Mouse (Mus musculus): Measurements from ENCODE around the gene Rnf11. TPM values are rescaled to one million over a fixed set of nuclear protein-coding genes. Genes with fewer than 3 reads are reported as not detected.

Gene Rnf11
- total and polyA plus RNA-seq, 2 experiments = 33.5 to 42.6 TPM

GRCm38 (mm10) chr4:109488812-109489211, 4.3 kb upstream of the Rnf11 start:
- 85% methylated on average over 1 of the region's 1 CpGs for WGBS
- TF ChIP-seq POLR2A (IDR thresholded peaks at IDR 0.05; ENCODE audit: extremely low read depth, insufficient read depth, low read length) (no peak), CTCF (IDR thresholded peaks at IDR 0.05; ENCODE audit: low read depth, low read length) (no peak)
- no peak overlapping the region for H3K27ac ChIP-seq (replicated peaks; ENCODE audit: insufficient read depth, low read depth, low read length)
- H3K4me3 ChIP-seq (ENCODE audit: insufficient read depth, low read depth, low read length) = no peak overlapping the region
- H3K36me3 ChIP-seq (ENCODE audit: control insufficient read depth, insufficient read depth, low read length) = no peaks in the 10 kb centered on the region
- no peak overlapping the region for H3K9ac ChIP-seq (ENCODE audit: low read depth, low read length)
- no peaks in the 10 kb centered on the region for H3K79me2 ChIP-seq (ENCODE audit: control insufficient read depth, insufficient read depth, low read length)
- H3K27me3 ChIP-seq (ENCODE audit: control insufficient read depth, insufficient read depth, low read length) = no peaks in the 10 kb centered on the region
- no peaks in the 10 kb centered on the region; the same call in 1 of the 2 replicates for H3K4me1 ChIP-seq (ENCODE audit: control insufficient read depth, insufficient read depth, low read length)
- no peak for DNase-seq (ENCODE audit: extremely low read depth, low read depth, low spot score)

- no peaks in the 10 kb centered on the region; the same call in 1 of the 2 replicates for H3K4me1 ChIP-seq (ENCODE audit: control insufficient read depth, insufficient read depth, low read length)
- H3K36me3 ChIP-seq (ENCODE audit: control insufficient read depth, insufficient read depth, low read length) = no peaks in the 10 kb centered on the region
- H3K27ac ChIP-seq (replicated peaks; ENCODE audit: insufficient read depth, low read depth, low read length) = no peak overlapping the region
- no peak overlapping the region for H3K9ac ChIP-seq (ENCODE audit: low read depth, low read length)
- DNase-seq (ENCODE audit: extremely low read depth, low read depth, low spot score) = peak; percentile 46
- TF ChIP-seq CTCF (IDR thresholded peaks at IDR 0.05; ENCODE audit: low read depth, low read length) = no peak
- no peak for TF ChIP-seq POLR2A (IDR thresholded peaks at IDR 0.05; ENCODE audit: extremely low read depth, insufficient read depth, low read length)
- WGBS = 29% methylated on average over 1 of the region's 1 CpGs
- H3K27me3 ChIP-seq (ENCODE audit: control insufficient read depth, insufficient read depth, low read length) = no peaks in the 10 kb centered on the region
- H3K79me2 ChIP-seq (ENCODE audit: control insufficient read depth, insufficient read depth, low read length) = no peaks in the 10 kb centered on the region
- no peak overlapping the region for H3K4me3 ChIP-seq (ENCODE audit: insufficient read depth, low read depth, low read length)
Measured at GRCm38 (mm10) chr4:109482701-109483100, 1.8 kb downstream of the Rnf11 start.

- Histone ChIP-seq H3K4me1 (ENCODE audit: control insufficient read depth, insufficient read depth, low read length) (no peaks in the 10 kb centered on the region; the same call in 1 of the 2 replicates), H3K9ac (ENCODE audit: low read depth, low read length) (no peak overlapping the region), H3K27ac (replicated peaks; ENCODE audit: insufficient read depth, low read depth, low read length) (no peak overlapping the region), H3K79me2 (ENCODE audit: control insufficient read depth, insufficient read depth, low read length) (peaks cover under 1% of the 10 kb centered on the region; the same call in 1 of the 2 replicates), H3K36me3 (ENCODE audit: control insufficient read depth, insufficient read depth, low read length) (no peaks in the 10 kb centered on the region), H3K4me3 (ENCODE audit: insufficient read depth, low read depth, low read length) (no peak overlapping the region), H3K27me3 (ENCODE audit: control insufficient read depth, insufficient read depth, low read length) (no peaks in the 10 kb centered on the region)
- no peak for DNase-seq (ENCODE audit: extremely low read depth, low read depth, low spot score)
- 76% methylated on average over 2 of the region's 2 CpGs for WGBS
- no peak for TF ChIP-seq CTCF (IDR thresholded peaks at IDR 0.05; ENCODE audit: low read depth, low read length)
- no peak for TF ChIP-seq POLR2A (IDR thresholded peaks at IDR 0.05; ENCODE audit: extremely low read depth, insufficient read depth, low read length)
Measured at GRCm38 (mm10) chr4:109481424-109481823, 3.1 kb downstream of the Rnf11 start.

- no peak overlapping the region for H3K4me3 ChIP-seq (ENCODE audit: insufficient read depth, low read depth, low read length)
- no peaks in the 10 kb centered on the region for H3K36me3 ChIP-seq (ENCODE audit: control insufficient read depth, insufficient read depth, low read length)
- H3K27me3 ChIP-seq (ENCODE audit: control insufficient read depth, insufficient read depth, low read length) = no peaks in the 10 kb centered on the region
- H3K27ac ChIP-seq (replicated peaks; ENCODE audit: insufficient read depth, low read depth, low read length) = no peak overlapping the region
- no peak overlapping the region for H3K9ac ChIP-seq (ENCODE audit: low read depth, low read length)
- H3K4me1 ChIP-seq (ENCODE audit: control insufficient read depth, insufficient read depth, low read length) = peaks cover 12% of the 10 kb centered on the region; the same call in 1 of the 2 replicates
- H3K79me2 ChIP-seq (ENCODE audit: control insufficient read depth, insufficient read depth, low read length) = peaks cover 14% of the 10 kb centered on the region; the same call in 1 of the 2 replicates
- WGBS = 45% methylated on average over 3 of the region's 3 CpGs
- TF ChIP-seq POLR2A (IDR thresholded peaks at IDR 0.05; ENCODE audit: extremely low read depth, insufficient read depth, low read length) = no peak
- no peak for TF ChIP-seq CTCF (IDR thresholded peaks at IDR 0.05; ENCODE audit: low read depth, low read length)
- DNase-seq (ENCODE audit: extremely low read depth, low read depth, low spot score) = peak; percentile 56
Measured at GRCm38 (mm10) chr4:109477454-109477853, 7.1 kb downstream of the Rnf11 start.

GRCm38 (mm10) chr4:109476554-109477014, 7.9 kb downstream of the Rnf11 start:
- peak overlapping the region; percentile 89 for H3K9ac ChIP-seq (ENCODE audit: low read depth, low read length)
- H3K27me3 ChIP-seq (ENCODE audit: control insufficient read depth, insufficient read depth, low read length) = no peaks in the 10 kb centered on the region
- peaks cover 19% of the 10 kb centered on the region for H3K4me1 ChIP-seq (ENCODE audit: control insufficient read depth, insufficient read depth, low read length)
- H3K27ac ChIP-seq (replicated peaks; ENCODE audit: insufficient read depth, low read depth, low read length) = peak overlapping the region; percentile 90
- 0 out of 2 replicates have a peak, but pooled peaks have one; percentile 76 for TF ChIP-seq POLR2A (IDR thresholded peaks at IDR 0.05; ENCODE audit: extremely low read depth, insufficient read depth, low read length)
- peak; percentile 58 for TF ChIP-seq CTCF (IDR thresholded peaks at IDR 0.05; ENCODE audit: low read depth, low read length)
- peaks cover 19% of the 10 kb centered on the region; the same call in 1 of the 2 replicates for H3K79me2 ChIP-seq (ENCODE audit: control insufficient read depth, insufficient read depth, low read length)
- H3K36me3 ChIP-seq (ENCODE audit: control insufficient read depth, insufficient read depth, low read length) = no peaks in the 10 kb centered on the region
- under 1% methylated on average over 38 of the region's 39 CpGs for WGBS
- H3K4me3 ChIP-seq (ENCODE audit: insufficient read depth, low read depth, low read length) = peak overlapping the region; percentile 77
- peak; percentile 74 for DNase-seq (ENCODE audit: extremely low read depth, low read depth, low spot score)

Data from liver, adult 2 months (tissue).